Mouse (Mus musculus): ENCODE measurements at regions not wholly inside any gene's neighbourhood (a gene's known extent, or its start where the extent isn't known, plus 50 kb on each side); places are given as distances from the start of the nearest gene placed in this dataset.

- no peaks in the 10 kb centered on the region for H3K4me1 ChIP-seq (ENCODE audit: control insufficient read depth, insufficient read depth, low read length)
- no peaks in the 10 kb centered on the region for H3K9me3 ChIP-seq (ENCODE audit: control insufficient read depth, low read length)
- no peak overlapping the region for H3K27ac ChIP-seq (replicated peaks; ENCODE audit: low read depth, low read length)
- H3K36me3 ChIP-seq (ENCODE audit: control insufficient read depth, insufficient read depth, low read length) = no peaks in the 10 kb centered on the region
- H3K27me3 ChIP-seq (ENCODE audit: control insufficient read depth, insufficient read depth, low read length) = no peaks in the 10 kb centered on the region
- ATAC-seq (ENCODE audit: low FRiP score, low TSS enrichment) (no peak), DNase-seq (no peak)
- H3K9ac ChIP-seq (replicated peaks; ENCODE audit: low read length) = no peak overlapping the region
- no peak overlapping the region for H3K4me3 ChIP-seq (replicated peaks; ENCODE audit: low read depth, low read length)
- no peak overlapping the region for H3K4me2 ChIP-seq (ENCODE audit: low read length)
Measured at GRCm38 (mm10) chrX:108608446-108608845, 56.2 kb downstream of the Gm379 start.

GRCm38 (mm10) chrX:108599906-108600468, 64.7 kb downstream of the Gm379 start:
- ATAC-seq (ENCODE audit: low FRiP score, low TSS enrichment) = no peak
- no peak overlapping the region for H3K4me2 ChIP-seq (ENCODE audit: low read length)
- H3K9ac ChIP-seq (replicated peaks; ENCODE audit: low read length) = no peak overlapping the region
- no peaks in the 10 kb centered on the region for H3K9me3 ChIP-seq (ENCODE audit: control insufficient read depth, low read length)
- no peak overlapping the region for H3K27ac ChIP-seq (replicated peaks; ENCODE audit: low read depth, low read length)
- H3K4me3 ChIP-seq (replicated peaks; ENCODE audit: low read depth, low read length) = no peak overlapping the region
- DNase-seq = no peak
- no peaks in the 10 kb centered on the region for H3K27me3 ChIP-seq (ENCODE audit: control insufficient read depth, insufficient read depth, low read length)
- no peaks in the 10 kb centered on the region for H3K36me3 ChIP-seq (ENCODE audit: control insufficient read depth, insufficient read depth, low read length)
- no peaks in the 10 kb centered on the region for H3K4me1 ChIP-seq (ENCODE audit: control insufficient read depth, insufficient read depth, low read length)
- 82% methylated on average over 1 of the region's 1 CpGs for WGBS

- Histone ChIP-seq H3K4me2 (ENCODE audit: low read length) (no peak overlapping the region), H3K4me1 (ENCODE audit: control insufficient read depth, insufficient read depth, low read length) (no peaks in the 10 kb centered on the region), H3K36me3 (ENCODE audit: control insufficient read depth, insufficient read depth, low read length) (no peaks in the 10 kb centered on the region), H3K9ac (replicated peaks; ENCODE audit: low read length) (no peak overlapping the region), H3K4me3 (replicated peaks; ENCODE audit: low read depth, low read length) (no peak overlapping the region), H3K27me3 (ENCODE audit: control insufficient read depth, insufficient read depth, low read length) (no peaks in the 10 kb centered on the region), H3K9me3 (ENCODE audit: control insufficient read depth, low read length) (no peaks in the 10 kb centered on the region), H3K27ac (replicated peaks; ENCODE audit: low read depth, low read length) (no peak overlapping the region)
- no peak for DNase-seq
- 83% methylated on average over 3 of the region's 3 CpGs for WGBS
- ATAC-seq (ENCODE audit: low FRiP score, low TSS enrichment) = no peak
Measured at GRCm38 (mm10) chrX:108561977-108562376, 102.7 kb downstream of the Gm379 start.

GRCm38 (mm10) chrX:108543149-108543548, 121.5 kb downstream of the Gm379 start:
- H3K9me3 ChIP-seq (ENCODE audit: control insufficient read depth, low read length) = no peaks in the 10 kb centered on the region
- DNase-seq (no peak), ATAC-seq (ENCODE audit: low FRiP score, low TSS enrichment) (no peak)
- H3K4me2 ChIP-seq (ENCODE audit: low read length) = no peak overlapping the region
- H3K36me3 ChIP-seq (ENCODE audit: control insufficient read depth, insufficient read depth, low read length) = no peaks in the 10 kb centered on the region
- 83% methylated on average over 2 of the region's 2 CpGs for WGBS
- no peaks in the 10 kb centered on the region for H3K4me1 ChIP-seq (ENCODE audit: control insufficient read depth, insufficient read depth, low read length)
- H3K4me3 ChIP-seq (replicated peaks; ENCODE audit: low read depth, low read length) = no peak overlapping the region
- no peak overlapping the region for H3K9ac ChIP-seq (replicated peaks; ENCODE audit: low read length)
- no peaks in the 10 kb centered on the region for H3K27me3 ChIP-seq (ENCODE audit: control insufficient read depth, insufficient read depth, low read length)
- no peak overlapping the region for H3K27ac ChIP-seq (replicated peaks; ENCODE audit: low read depth, low read length)

GRCm38 (mm10) chrX:108541410-108541809, 123.3 kb downstream of the Gm379 start:
- WGBS = 94% methylated on average over 2 of the region's 2 CpGs
- no peak for ATAC-seq (ENCODE audit: low FRiP score, low TSS enrichment)

GRCm38 (mm10) chrX:108536995-108537394, 127.7 kb downstream of the Gm379 start:
- H3K36me3 ChIP-seq (ENCODE audit: control insufficient read depth, insufficient read depth, low read length) = no peaks in the 10 kb centered on the region
- H3K4me1 ChIP-seq (ENCODE audit: control insufficient read depth, insufficient read depth, low read length) = no peaks in the 10 kb centered on the region
- H3K9ac ChIP-seq (replicated peaks; ENCODE audit: low read length) = no peak overlapping the region
- 10% methylated on average over 3 of the region's 3 CpGs for WGBS
- DNase-seq (peak; percentile 75), ATAC-seq (ENCODE audit: low FRiP score, low TSS enrichment) (no peak)
- H3K9me3 ChIP-seq (ENCODE audit: control insufficient read depth, low read length) = no peaks in the 10 kb centered on the region
- H3K27ac ChIP-seq (replicated peaks; ENCODE audit: low read depth, low read length) = no peak overlapping the region
- H3K4me3 ChIP-seq (replicated peaks; ENCODE audit: low read depth, low read length) = no peak overlapping the region
- H3K4me2 ChIP-seq (ENCODE audit: low read length) = no peak overlapping the region
- H3K27me3 ChIP-seq (ENCODE audit: control insufficient read depth, insufficient read depth, low read length) = no peaks in the 10 kb centered on the region

More at GRCm38 (mm10) chrX:108541410-108541809, 123.3 kb downstream of the Gm379 start:
- Histone ChIP-seq H3K27me3 (ENCODE audit: control insufficient read depth, insufficient read depth, low read length) (no peaks in the 10 kb centered on the region), H3K27ac (replicated peaks; ENCODE audit: low read depth, low read length) (no peak overlapping the region), H3K4me2 (ENCODE audit: low read length) (no peak overlapping the region), H3K4me1 (ENCODE audit: control insufficient read depth, insufficient read depth, low read length) (no peaks in the 10 kb centered on the region), H3K9me3 (ENCODE audit: control insufficient read depth, low read length) (no peaks in the 10 kb centered on the region), H3K36me3 (ENCODE audit: control insufficient read depth, insufficient read depth, low read length) (no peaks in the 10 kb centered on the region), H3K9ac (replicated peaks; ENCODE audit: low read length) (no peak overlapping the region), H3K4me3 (replicated peaks; ENCODE audit: low read depth, low read length) (no peak overlapping the region)
- DNase-seq = no peak
